Mouse (Mus musculus) heart, embryonic 13.5 days (tissue): ENCODE data around the gene Zfp54. TPM values are rescaled to one million over a fixed set of nuclear protein-coding genes. Genes with fewer than 3 reads are reported as not detected.
A peak's percentile ranks its signal among the peaks of the same experiment; 100 is the strongest.
"Not testable (repeated sequence)": the region's sequence is repeated elsewhere in the genome, so short reads cannot be mapped to it uniquely, and the experiment has no call there.

Source experiments
- ATAC-seq: fragments of 200-750 bp; cut with Nextera tagmentation; 2 replicates; pipeline ENCODE4 v1.8.0; 2017; ENCODE audit warnings: moderate TSS enrichment; ENCODE audit not compliant: insufficient number of reproducible peaks, low FRiP score, low TSS enrichment; ENCODE audit errors: extremely low read depth
- H3K27ac ChIP-seq: fragments of 300-500 bp; sonication (generic); replicated peaks from 2 replicates; pipeline ENCODE4 v1.5.1; 2015; ENCODE audit warnings: moderate library complexity, mild to moderate bottlenecking, inconsistent platforms
- H3K27me3 ChIP-seq: fragments of 300-500 bp; sonication (generic); replicated peaks from 2 replicates; pipeline ENCODE4 v1.6.1; 2015; ENCODE audit warnings: mild to moderate bottlenecking, inconsistent platforms
- H3K36me3 ChIP-seq: fragments of 300-500 bp; sonication (generic); 2 replicates; pipeline ENCODE4 v1.6.1; 2015; ENCODE audit warnings: mild to moderate bottlenecking, inconsistent platforms
- H3K4me1 ChIP-seq: fragments of 300-500 bp; sonication (generic); 2 replicates; pipeline ENCODE4 v1.6.1; 2015; ENCODE audit warnings: inconsistent platforms
- H3K4me2 ChIP-seq: fragments of 300-500 bp; sonication (generic); 2 replicates; pipeline ENCODE4 v1.6.1; 2015; ENCODE audit warnings: inconsistent platforms, mild to moderate bottlenecking, moderate library complexity
- H3K4me3 ChIP-seq: fragments of 300-500 bp; sonication (generic); 2 replicates; pipeline ENCODE4 v1.5.1; 2015; ENCODE audit warnings: moderate library complexity, mild to moderate bottlenecking, inconsistent platforms
- H3K9ac ChIP-seq: fragments of 300-500 bp; sonication (generic); 2 replicates; pipeline ENCODE4 v1.6.1; 2015; ENCODE audit warnings: inconsistent platforms, mild to moderate bottlenecking, moderate library complexity
- H3K9me3 ChIP-seq: fragments of 300-500 bp; sonication (generic); 2 replicates; pipeline ENCODE4 v1.6.1; 2016; ENCODE audit warnings: inconsistent platforms
- WGBS: fragments of 180-500 bp; shearing (Covaris S2); methylation state at CpG from one replicate; pipeline ENCODE4 v1.1.7; 2015; ENCODE audit warnings: mixed read lengths; 5-methylcytosine and 5-hydroxymethylcytosine counted together
- polyA plus RNA-seq: library from polyadenylated mRNA; unstranded; fragments of >200 nt; fragmentation: Nextera tagmentation; extraction: Ambion mirVana; gene quantifications from 2 replicates; pipeline ENCODE4 v1.2.1, GENCODE M21; 2015

Zfp54 gene
- polyA plus RNA-seq, 1 experiment from 2014 or later: 3.1 TPM

- Histone ChIP-seq H3K4me2 (peak overlapping the region; percentile 39), H3K27ac (no peak overlapping the region; the same call in 1 of the 2 replicates)
Observed at GRCm38 (mm10) chr17:21473362-21474190, 50.5 kb downstream of the Zfp54 start.

GRCm38 (mm10) chr17:21474729-21475128, 51.7 kb downstream of the Zfp54 start:
- ATAC-seq, H3K36me3 ChIP-seq, H3K9ac ChIP-seq, H3K9me3 ChIP-seq, H3K27me3 ChIP-seq, H3K27ac ChIP-seq: not testable (repeated sequence)
- Histone ChIP-seq H3K4me3 (peak overlapping the region; percentile 34; the same call in 1 of the 2 replicates), H3K4me1 (peaks cover 14% of the 10 kb centered on the region), H3K4me2 (peak overlapping the region; percentile 58)
- 7% methylated on average over 10 of the region's 10 CpGs for WGBS

More at GRCm38 (mm10) chr17:21473362-21474190, 50.5 kb downstream of the Zfp54 start:
- 23% methylated on average over 14 of the region's 14 CpGs for WGBS
- no peak for ATAC-seq
- Histone ChIP-seq H3K27me3 (no peaks in the 10 kb centered on the region), H3K36me3 (no peaks in the 10 kb centered on the region), H3K9me3 (no peaks in the 10 kb centered on the region), H3K4me3 (no peak overlapping the region), H3K9ac (no peak overlapping the region), H3K4me1 (peaks cover 14% of the 10 kb centered on the region)

GRCm38 (mm10) chr17:21475290-21475689, 52.3 kb downstream of the Zfp54 start:
- 62% methylated on average over 1 of the region's 1 CpGs for WGBS
- not testable (repeated sequence) for ATAC-seq, H3K36me3 ChIP-seq, H3K27me3 ChIP-seq, H3K9me3 ChIP-seq, H3K27ac ChIP-seq, H3K4me3 ChIP-seq, H3K9ac ChIP-seq, H3K4me2 ChIP-seq
- peaks cover 14% of the 10 kb centered on the region for H3K4me1 ChIP-seq

- WGBS: 84% methylated on average over 4 of the region's 9 CpGs
- H3K27me3 ChIP-seq, H3K9me3 ChIP-seq, H3K36me3 ChIP-seq, H3K27ac ChIP-seq, H3K4me3 ChIP-seq, H3K4me2 ChIP-seq, H3K9ac ChIP-seq, ATAC-seq: not testable (repeated sequence)
- peaks cover 14% of the 10 kb centered on the region for H3K4me1 ChIP-seq
Observed at GRCm38 (mm10) chr17:21476351-21476750, 53.3 kb downstream of the Zfp54 start.

GRCm38 (mm10) chr17:21478103-21478777, 55.2 kb downstream of the Zfp54 start:
- H3K27ac ChIP-seq, H3K36me3 ChIP-seq, H3K4me2 ChIP-seq, H3K9me3 ChIP-seq, H3K4me1 ChIP-seq, H3K4me3 ChIP-seq, H3K9ac ChIP-seq, H3K27me3 ChIP-seq, ATAC-seq: not testable (repeated sequence)
- 90% methylated on average over 10 of the region's 10 CpGs for WGBS

Other genes with a start within 250 kb of the Zfp54 start
- gene Vmn1r234, start 197.1 kb upstream of the Zfp54 start, polyA plus RNA-seq: not detected in 2 replicates
- gene Vmn1r235, start 166.8 kb upstream of the Zfp54 start, polyA plus RNA-seq: not detected in 2 replicates
- gene Vmn1r236, start 140.3 kb upstream of the Zfp54 start, polyA plus RNA-seq: not detected in 2 replicates
- not detected in 2 replicates for gene Vmn1r237, start 111.4 kb upstream of the Zfp54 start, polyA plus RNA-seq
- 1.8 TPM in 2 replicates for gene Zfp677, start 39.5 kb upstream of the Zfp54 start, polyA plus RNA-seq
- 10.1 and 10.5 TPM in 2 replicates for gene Zfp51, start 27.1 kb downstream of the Zfp54 start, polyA plus RNA-seq
- gene Zfp53, start 65.8 kb downstream of the Zfp54 start, polyA plus RNA-seq: 5.7 and 6.2 TPM in 2 replicates
- gene Zfp52, start 112.3 kb downstream of the Zfp54 start, polyA plus RNA-seq: 2.7 and 3.3 TPM in 2 replicates
- 11.9 and 13.0 TPM in 2 replicates for gene Zfp948, start 143.8 kb downstream of the Zfp54 start, polyA plus RNA-seq
- gene Zfp983, start 227.4 kb downstream of the Zfp54 start, polyA plus RNA-seq: 2.2 and 2.7 TPM in 2 replicates